Mouse (Mus musculus): Measurements from ENCODE around the gene Tmc3.

Tmc3 gene

GRCm38 (mm10) chr7:83668724-83669123 is 84.0 kb downstream of the Tmc3 start:
- DNase-seq (ENCODE audit: low spot score in 2 of 2) = peak in 1 of 2 experiments; percentile 25

- DNase-seq (ENCODE audit: low spot score in 2 of 2) = no peak
Measured at GRCm38 (mm10) chr7:83671573-83671972, 86.8 kb downstream of the Tmc3 start.
